Mouse (Mus musculus) hindbrain, embryonic 13.5 days (tissue): ENCODE measurements around the gene Mgat4e. TPM values are rescaled to one million over a fixed set of nuclear protein-coding genes. Genes with fewer than 3 reads are reported as not detected.
A peak's percentile ranks its signal among the peaks of the same experiment; 100 is the strongest.

Source experiments
- ATAC-seq: fragments of 200-750 bp; cut with Nextera tagmentation; 2 replicates; pipeline ENCODE4 v1.8.0; 2017; ENCODE audit warnings: moderate TSS enrichment; ENCODE audit not compliant: low FRiP score
- H3K27ac ChIP-seq: fragments of 300-500 bp; sonication (generic); 2 replicates; pipeline ENCODE4 v1.5.1; 2015; ENCODE audit warnings: inconsistent platforms, mild to moderate bottlenecking, moderate library complexity
- H3K27me3 ChIP-seq: fragments of 300-500 bp; sonication (generic); 2 replicates; pipeline ENCODE4 v1.6.1; 2015; ENCODE audit warnings: mild to moderate bottlenecking, inconsistent platforms
- H3K36me3 ChIP-seq: fragments of 300-500 bp; sonication (generic); 2 replicates; pipeline ENCODE4 v1.6.1; 2015; ENCODE audit warnings: mild to moderate bottlenecking, inconsistent platforms
- H3K4me1 ChIP-seq: fragments of 300-500 bp; sonication (generic); replicated peaks from 2 replicates; pipeline ENCODE4 v1.6.1; 2015; ENCODE audit warnings: inconsistent platforms
- H3K4me2 ChIP-seq: fragments of 300-500 bp; sonication (generic); 2 replicates; pipeline ENCODE4 v1.6.1; 2015; ENCODE audit warnings: inconsistent platforms, mild to moderate bottlenecking, moderate library complexity
- H3K4me3 ChIP-seq: fragments of 300-500 bp; sonication (generic); 2 replicates; pipeline ENCODE4 v1.5.1; 2015; ENCODE audit warnings: mild to moderate bottlenecking, inconsistent platforms
- H3K9ac ChIP-seq: fragments of 300-500 bp; sonication (generic); 2 replicates; pipeline ENCODE4 v1.6.1; 2015; ENCODE audit warnings: mild to moderate bottlenecking, inconsistent platforms
- H3K9me3 ChIP-seq: fragments of 300-500 bp; sonication (generic); 2 replicates; pipeline ENCODE4 v1.6.1; 2016; ENCODE audit warnings: inconsistent platforms
- WGBS: fragments of 180-500 bp; shearing (Covaris S2); methylation state at CpG from one replicate; pipeline ENCODE4 v1.1.7; 2015; 5-methylcytosine and 5-hydroxymethylcytosine counted together
- polyA plus RNA-seq: library from polyadenylated mRNA; unstranded; fragments of >200 nt; fragmentation: Nextera tagmentation; extraction: Ambion mirVana; gene quantifications from 2 replicates; pipeline ENCODE4 v1.2.1, GENCODE M21; 2015

The Mgat4e gene
- polyA plus RNA-seq, 1 experiment from 2014 or later = not detected

DNA sequence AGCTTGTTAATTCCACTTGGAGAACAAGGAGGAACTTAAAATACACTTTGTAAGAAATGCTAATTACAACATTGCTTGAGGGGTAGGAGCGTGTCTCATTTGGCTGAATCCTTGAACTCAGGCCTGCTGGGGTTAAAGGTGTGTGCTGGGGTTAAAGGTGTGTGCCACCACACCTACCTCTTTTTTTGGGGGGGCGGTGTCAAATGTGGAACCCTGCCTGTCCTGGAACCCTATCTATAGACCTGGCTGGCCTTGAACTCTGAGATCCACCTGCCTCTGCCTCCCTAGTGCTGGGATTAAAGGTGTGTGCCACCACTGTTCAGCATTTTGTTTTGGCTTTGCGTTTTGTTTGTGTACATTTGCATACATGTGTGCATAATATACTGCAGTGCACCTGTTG is 14.2 kb upstream of the Mgat4e start:
- WGBS = 86% methylated on average over 3 of the region's 3 CpGs
- no peak overlapping the region for H3K27ac ChIP-seq
- no peaks in the 10 kb centered on the region for H3K36me3 ChIP-seq
- peaks cover 61% of the 10 kb centered on the region for H3K4me1 ChIP-seq
- no peak overlapping the region for H3K4me3 ChIP-seq
- no peaks in the 10 kb centered on the region for H3K27me3 ChIP-seq
- H3K9ac ChIP-seq = no peak overlapping the region
- ATAC-seq = no peak
- H3K9me3 ChIP-seq = no peaks in the 10 kb centered on the region
- H3K4me2 ChIP-seq = peak overlapping the region; percentile 33

DNA sequence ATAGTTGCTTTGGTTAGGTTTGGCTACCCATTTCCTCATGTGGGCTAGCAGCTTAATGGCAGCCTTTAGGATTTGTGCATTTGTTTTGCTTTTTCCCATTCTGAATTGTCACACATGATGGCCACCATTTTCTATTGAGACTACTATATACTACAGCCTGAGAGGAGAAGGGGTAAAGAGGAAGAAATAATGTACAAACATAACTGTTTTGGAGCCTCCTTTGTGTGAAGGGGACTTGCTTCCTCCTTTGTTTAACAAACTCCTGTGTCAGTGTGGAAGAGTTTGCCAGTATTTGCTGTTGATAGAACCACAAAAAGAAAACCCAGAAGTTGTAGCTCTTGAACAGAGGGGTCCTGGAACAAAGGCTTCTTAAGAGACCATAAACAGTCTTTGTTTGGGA is 13.0 kb upstream of the Mgat4e start:
- Histone ChIP-seq H3K9ac (peak overlapping the region; percentile 100), H3K4me1 (peaks cover 49% of the 10 kb centered on the region), H3K27ac (peak overlapping the region; percentile 9; the same call in 1 of the 2 replicates), H3K27me3 (no peaks in the 10 kb centered on the region), H3K4me2 (peak overlapping the region; percentile 78), H3K4me3 (peak overlapping the region; percentile 100), H3K9me3 (no peaks in the 10 kb centered on the region), H3K36me3 (no peaks in the 10 kb centered on the region)
- no peak for ATAC-seq

DNA sequence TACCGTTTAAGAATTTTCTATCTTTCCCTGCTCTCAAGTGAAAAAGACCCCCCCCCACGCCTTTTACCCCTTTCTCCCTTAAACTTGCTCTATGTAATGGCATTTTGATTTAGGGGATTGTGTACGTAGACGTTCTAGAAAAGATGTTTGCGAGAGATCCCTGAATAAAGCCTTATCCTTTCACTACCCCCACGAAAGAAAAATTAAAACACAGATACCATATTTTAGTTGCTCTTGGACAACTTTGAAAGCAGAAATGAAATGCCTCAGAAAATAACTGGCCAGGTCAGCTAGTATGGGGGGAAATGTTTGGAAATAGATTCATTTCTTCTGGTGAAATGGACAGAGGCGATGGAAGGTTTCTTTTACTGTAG is 12.3 kb upstream of the Mgat4e start:
- no peak for ATAC-seq
- peak overlapping the region; percentile 78 for H3K4me2 ChIP-seq
- no peaks in the 10 kb centered on the region for H3K9me3 ChIP-seq
- H3K4me1 ChIP-seq = peaks cover 48% of the 10 kb centered on the region
- 6% methylated on average over 7 of the region's 7 CpGs for WGBS
- no peaks in the 10 kb centered on the region for H3K27me3 ChIP-seq
- peak overlapping the region; percentile 97 for H3K27ac ChIP-seq
- H3K9ac ChIP-seq = peak overlapping the region; percentile 100
- H3K4me3 ChIP-seq = peak overlapping the region; percentile 100
- H3K36me3 ChIP-seq = no peaks in the 10 kb centered on the region

DNA sequence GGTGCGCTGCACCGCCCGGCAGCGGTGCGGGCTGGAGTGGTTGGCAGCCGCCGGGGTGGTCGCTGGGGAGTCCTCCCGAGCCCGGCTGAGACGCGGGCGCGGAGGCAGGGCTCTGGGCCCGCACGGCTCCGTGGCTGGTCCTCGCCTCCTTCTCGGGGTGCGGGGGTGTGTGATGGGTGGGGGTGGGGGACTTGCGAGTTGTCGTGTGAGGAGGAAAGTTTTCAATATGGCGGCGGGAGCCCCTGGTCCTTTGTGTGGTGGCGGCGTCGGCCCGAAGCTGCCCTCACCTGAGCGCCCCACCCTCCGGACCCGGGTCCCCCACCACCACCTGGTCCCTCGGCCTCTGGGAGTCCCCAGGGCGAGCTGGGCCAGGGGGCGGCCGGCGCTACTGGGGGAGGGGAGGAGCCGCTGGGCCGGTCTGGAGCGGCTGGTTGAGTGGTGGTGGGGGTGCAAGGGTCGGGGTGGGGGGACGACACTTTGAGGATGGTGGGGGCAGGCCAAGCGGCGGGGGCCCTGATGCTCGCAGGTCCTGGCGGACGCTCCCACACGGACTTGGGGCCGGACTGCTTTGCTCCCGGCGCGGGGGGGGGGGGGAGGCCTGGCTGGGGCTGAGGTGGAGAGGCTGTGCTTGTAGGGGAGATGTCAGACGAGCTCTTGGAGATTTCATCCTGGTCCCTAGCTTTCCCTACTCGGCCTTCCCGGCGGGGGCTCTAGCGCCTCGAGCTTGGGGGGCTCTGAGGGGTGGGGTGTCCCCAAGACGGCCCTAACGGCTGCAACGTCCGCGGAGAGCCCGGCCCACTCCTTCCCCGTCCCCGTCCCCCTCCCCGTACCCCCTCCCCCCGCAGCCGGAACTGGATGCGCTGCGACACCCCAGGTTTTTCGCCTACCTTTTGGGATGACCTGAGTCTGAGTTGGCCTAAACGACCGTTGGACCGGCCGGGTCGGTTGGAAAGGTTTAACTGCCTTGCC is 11.6 kb upstream of the Mgat4e start:
- under 1% methylated on average over 33 of the region's 76 CpGs for WGBS
- H3K9ac ChIP-seq = peak overlapping the region; percentile 100
- H3K4me2 ChIP-seq = peak overlapping the region; percentile 78
- no peaks in the 10 kb centered on the region for H3K9me3 ChIP-seq
- no peaks in the 10 kb centered on the region for H3K36me3 ChIP-seq
- H3K27ac ChIP-seq = peak overlapping the region; percentile 97
- peaks cover 45% of the 10 kb centered on the region for H3K4me1 ChIP-seq
- H3K27me3 ChIP-seq = no peaks in the 10 kb centered on the region
- ATAC-seq = peak; percentile 33
- peak overlapping the region; percentile 100 for H3K4me3 ChIP-seq

DNA sequence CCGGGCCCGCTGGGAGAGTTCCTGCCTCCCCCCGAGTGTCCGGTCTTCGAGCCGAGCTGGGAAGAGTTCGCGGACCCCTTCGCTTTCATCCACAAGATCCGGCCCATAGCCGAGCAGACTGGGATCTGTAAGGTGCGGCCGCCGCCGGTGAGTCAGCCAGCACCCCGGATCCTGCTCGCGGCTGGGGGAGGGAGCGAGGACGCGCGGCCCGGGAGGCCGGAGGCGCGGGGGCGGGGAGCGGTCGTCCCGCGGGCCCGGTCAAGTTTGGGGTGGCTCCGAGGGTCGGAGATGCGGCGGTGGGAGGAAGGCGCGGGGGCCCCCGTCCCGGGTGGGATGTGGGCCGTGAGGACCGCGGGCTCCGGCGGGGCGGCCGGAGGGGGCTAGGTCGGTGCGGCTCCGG is 10.9 kb upstream of the Mgat4e start:
- no peak; the same call in 1 of the 2 replicates for ATAC-seq
- no peaks in the 10 kb centered on the region for H3K36me3 ChIP-seq

DNA sequence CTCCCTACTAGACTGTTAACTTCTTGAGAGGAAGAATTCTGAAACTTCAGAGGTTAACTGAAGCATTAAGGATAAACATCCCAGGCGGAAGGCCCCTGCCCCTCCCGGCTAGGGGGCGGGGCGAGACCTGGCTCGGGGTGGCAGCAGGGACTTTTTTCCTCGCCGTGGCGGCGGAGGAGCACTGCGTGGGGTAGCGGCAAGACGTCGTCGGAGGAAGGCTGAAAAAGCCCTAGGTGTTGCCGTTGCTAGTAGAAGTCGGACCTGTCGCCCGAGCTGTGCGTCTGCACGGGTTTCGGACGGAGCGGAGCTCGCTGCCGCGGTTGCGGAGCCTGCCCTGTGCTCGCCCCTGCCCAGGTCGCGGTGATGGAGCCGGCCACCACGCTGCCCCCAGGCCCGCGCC is 10.5 kb upstream of the Mgat4e start, which contains the start of gene Kdm5b:
Kdm5b (plus strand) TSS at position 196 of the 400 bp plus-strand sequence.
- H3K4me3 ChIP-seq = peak within 1 kb of the TSS; percentile 100
- WGBS = under 1% methylated on average over 34 of the region's 34 CpGs
- no peaks in the 10 kb centered on the region for H3K36me3 ChIP-seq
- peaks cover 46% of the 10 kb centered on the region for H3K4me1 ChIP-seq
- peak within 1 kb of the TSS; percentile 78 for H3K4me2 ChIP-seq
- H3K9ac ChIP-seq = peak within 1 kb of the TSS; percentile 100
- no peaks in the 10 kb centered on the region for H3K9me3 ChIP-seq
- ATAC-seq = no peak; the same call in 1 of the 2 replicates
- H3K27me3 ChIP-seq = no peaks in the 10 kb centered on the region
- H3K27ac ChIP-seq = peak within 1 kb of the TSS; percentile 97

More for the DNA sequence above, 10.9 kb upstream of the Mgat4e start:
- peaks cover 45% of the 10 kb centered on the region for H3K4me1 ChIP-seq
- under 1% methylated on average over 39 of the region's 50 CpGs for WGBS
- H3K4me3 ChIP-seq = peak overlapping the region; percentile 100
- H3K9me3 ChIP-seq = no peaks in the 10 kb centered on the region
- H3K27me3 ChIP-seq = no peaks in the 10 kb centered on the region
- H3K27ac ChIP-seq = peak overlapping the region; percentile 97
- H3K4me2 ChIP-seq = peak overlapping the region; percentile 78
- peak overlapping the region; percentile 100 for H3K9ac ChIP-seq

DNA sequence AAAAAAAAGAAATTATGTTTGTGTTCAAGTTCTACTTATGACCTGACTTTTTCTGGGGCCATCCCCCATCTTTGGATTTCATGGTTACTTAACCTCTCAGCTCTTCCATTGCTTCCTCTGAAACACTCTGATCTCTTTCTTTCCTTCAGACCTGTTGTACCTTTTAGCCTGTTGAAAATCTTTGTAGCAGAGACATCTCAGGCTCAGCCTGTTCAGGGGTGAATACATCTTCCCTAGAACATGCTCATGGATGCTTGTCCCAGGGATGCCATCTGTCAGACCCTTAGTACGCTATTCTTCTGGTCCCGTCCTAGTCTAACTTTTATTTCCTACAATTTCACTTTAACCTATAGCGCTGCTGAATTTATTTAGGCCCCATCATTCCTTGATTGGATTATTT is 9.7 kb upstream of the Mgat4e start:
- Histone ChIP-seq H3K9ac (no peak overlapping the region), H3K27me3 (no peaks in the 10 kb centered on the region), H3K36me3 (no peaks in the 10 kb centered on the region), H3K27ac (peak overlapping the region; percentile 97; the same call in 1 of the 2 replicates), H3K4me2 (no peak overlapping the region), H3K4me3 (no peak overlapping the region), H3K4me1 (peaks cover 39% of the 10 kb centered on the region), H3K9me3 (no peaks in the 10 kb centered on the region)
- ATAC-seq = no peak
- 75% methylated on average over 3 of the region's 3 CpGs for WGBS

DNA sequence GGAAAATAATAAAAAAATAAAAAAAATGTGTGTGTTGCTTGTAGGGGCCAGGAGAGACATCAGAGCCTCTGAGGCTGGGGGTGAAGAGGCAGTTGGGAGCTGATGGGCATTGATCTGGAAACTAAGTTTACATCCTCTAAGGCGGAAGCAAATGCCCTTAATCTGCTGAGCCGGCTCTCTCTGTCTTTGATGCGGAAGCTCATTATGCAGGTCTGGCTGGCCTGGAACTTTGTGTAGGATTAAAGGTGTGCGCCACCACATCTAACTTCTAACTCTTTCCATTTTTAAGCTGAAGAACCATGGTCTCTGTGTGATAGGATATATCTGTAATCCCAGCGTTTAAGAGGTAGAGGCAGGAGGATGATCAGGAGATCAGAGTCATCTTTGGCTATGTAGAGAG is 9.0 kb upstream of the Mgat4e start:
- H3K4me2 ChIP-seq = no peak overlapping the region
- H3K27ac ChIP-seq = no peak overlapping the region
- 54% methylated on average over 5 of the region's 5 CpGs for WGBS
- no peaks in the 10 kb centered on the region for H3K9me3 ChIP-seq
- H3K27me3 ChIP-seq = no peaks in the 10 kb centered on the region
- no peak for ATAC-seq
- no peak overlapping the region for H3K9ac ChIP-seq
- no peak overlapping the region for H3K4me3 ChIP-seq
- no peaks in the 10 kb centered on the region for H3K36me3 ChIP-seq
- H3K4me1 ChIP-seq = peaks cover 33% of the 10 kb centered on the region

DNA sequence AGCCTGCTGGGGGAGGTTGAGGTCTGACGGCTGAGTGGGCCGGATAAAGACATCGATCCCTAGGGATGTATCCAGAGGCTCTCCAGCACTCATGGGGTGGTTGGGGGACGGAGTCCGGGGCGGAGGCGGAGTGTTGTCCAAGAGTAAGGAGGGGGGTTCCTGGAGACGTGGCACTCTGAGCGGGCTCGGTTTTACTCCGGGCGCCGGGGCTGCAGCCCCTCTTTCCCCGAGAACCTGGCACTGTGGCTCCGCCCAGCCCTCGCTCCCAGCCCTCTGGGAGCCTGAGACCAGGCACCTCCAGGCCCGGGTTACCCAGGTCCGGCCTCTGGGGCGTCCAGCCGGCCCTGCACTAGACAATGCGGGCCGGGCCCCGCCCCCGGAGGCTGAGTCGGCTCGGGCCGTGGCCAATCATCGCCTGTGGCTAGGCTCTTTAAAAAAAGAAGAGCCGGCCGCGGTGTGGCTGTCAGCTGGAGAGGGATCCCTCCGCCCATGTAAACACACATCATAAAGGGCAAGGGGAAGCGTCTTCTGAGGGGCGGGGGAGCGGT is 7.3 kb upstream of the Mgat4e start:
- Histone ChIP-seq H3K4me1 (peaks cover 21% of the 10 kb centered on the region), H3K4me3 (peak overlapping the region; percentile 63), H3K4me2 (peak overlapping the region; percentile 77), H3K9me3 (no peaks in the 10 kb centered on the region), H3K9ac (peak overlapping the region; percentile 85), H3K27me3 (no peaks in the 10 kb centered on the region), H3K27ac (peak overlapping the region; percentile 96), H3K36me3 (no peaks in the 10 kb centered on the region)
- peak; percentile 94 for ATAC-seq
- under 1% methylated on average over 32 of the region's 35 CpGs for WGBS

DNA sequence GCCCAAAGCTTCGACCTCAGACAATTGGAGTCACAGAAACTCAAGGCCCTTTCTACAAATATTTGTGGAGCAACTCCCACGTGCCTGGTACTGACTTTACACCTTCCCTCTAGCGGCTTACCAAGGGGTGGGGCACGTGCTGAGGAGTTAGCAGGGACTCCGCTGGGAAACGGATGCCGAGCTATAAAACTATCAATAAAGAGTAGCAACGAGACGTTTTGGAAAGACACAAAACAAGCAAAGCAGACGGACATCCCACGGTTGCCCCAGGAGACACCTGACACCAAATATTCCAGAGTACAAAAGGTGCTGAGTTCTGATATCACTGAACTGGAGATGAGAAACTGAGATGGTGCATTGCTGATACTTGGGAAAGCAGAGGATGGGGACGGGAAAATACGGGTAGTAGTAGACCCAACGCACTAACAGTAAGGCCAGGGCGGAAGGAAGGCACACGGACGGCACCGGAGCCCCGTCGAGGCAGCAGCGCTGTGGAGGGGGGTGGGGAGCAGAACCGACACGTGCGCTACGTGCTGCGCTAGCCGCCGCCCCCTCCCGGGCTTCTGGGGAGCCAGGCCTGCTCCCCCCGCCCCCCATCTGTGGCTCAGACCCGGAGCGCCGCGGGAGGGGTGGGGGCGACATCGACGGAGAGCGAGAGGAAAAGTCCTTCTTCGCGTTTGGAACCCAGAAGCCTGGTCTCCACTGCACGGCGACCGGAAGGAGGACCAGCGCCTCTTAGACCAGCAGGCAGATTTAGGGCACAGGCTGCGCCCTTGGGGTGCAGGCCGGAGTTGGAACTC is 6.6 kb upstream of the Mgat4e start:
- Histone ChIP-seq H3K9me3 (no peaks in the 10 kb centered on the region), H3K4me2 (peak overlapping the region; percentile 77), H3K36me3 (no peaks in the 10 kb centered on the region), H3K27me3 (no peaks in the 10 kb centered on the region), H3K9ac (peak overlapping the region; percentile 85), H3K27ac (peak overlapping the region; percentile 96), H3K4me1 (peaks cover 21% of the 10 kb centered on the region), H3K4me3 (peak overlapping the region; percentile 63)
- peak; percentile 47 for ATAC-seq
- 1% methylated on average over 46 of the region's 46 CpGs for WGBS

DNA sequence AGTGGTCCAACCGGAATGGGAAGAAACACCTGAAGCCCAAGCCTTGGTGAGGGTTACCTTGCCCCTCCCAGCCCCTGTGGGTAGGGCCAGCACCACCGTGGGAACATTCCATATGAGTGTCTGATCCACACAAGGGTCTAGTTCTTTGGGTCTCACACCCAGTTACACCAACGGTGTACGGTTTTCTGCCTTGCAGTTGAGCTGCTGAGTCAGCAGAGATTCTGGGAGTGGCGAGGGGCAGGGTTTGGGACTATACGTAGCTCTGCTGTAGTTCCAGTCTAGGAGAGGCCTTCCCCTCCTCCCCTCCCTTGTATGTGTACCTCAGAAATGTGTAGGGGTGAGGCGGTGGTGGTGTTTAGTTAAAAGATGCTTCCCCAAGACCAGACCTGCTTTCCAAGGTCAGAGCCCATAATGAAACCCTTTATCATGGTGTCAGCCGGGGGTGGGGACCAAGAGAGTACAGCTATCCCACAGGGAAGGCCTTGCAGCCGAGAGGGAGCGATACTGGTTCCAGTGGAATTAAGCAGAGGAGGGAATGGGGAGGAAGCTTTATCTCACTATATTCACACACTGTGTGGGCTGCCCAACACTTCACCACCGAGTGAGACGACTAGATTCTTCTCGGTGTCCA is 5.9 kb upstream of the Mgat4e start:
- Histone ChIP-seq H3K9ac (peak overlapping the region; percentile 85; the same call in 1 of the 2 replicates), H3K27ac (peak overlapping the region; percentile 96; the same call in 1 of the 2 replicates), H3K4me3 (peak overlapping the region; percentile 63), H3K27me3 (no peaks in the 10 kb centered on the region), H3K36me3 (no peaks in the 10 kb centered on the region), H3K4me2 (peak overlapping the region; percentile 77), H3K4me1 (peaks cover 21% of the 10 kb centered on the region), H3K9me3 (no peaks in the 10 kb centered on the region)
- no peak for ATAC-seq
- WGBS = 29% methylated on average over 13 of the region's 13 CpGs
